Mouse (Mus musculus) ES-CJ7 (cell line): ENCODE measurements around the gene Dbp.
"Not testable (repeated sequence)": the region's sequence is repeated elsewhere in the genome, so short reads cannot be mapped to it uniquely, and the experiment has no call there.

Source experiments
- DNase-seq: peaks from one replicate; pipeline ENCODE4 v3.0.0; 2011; ENCODE audit warnings: low read depth, low spot score

Dbp gene

DNA sequence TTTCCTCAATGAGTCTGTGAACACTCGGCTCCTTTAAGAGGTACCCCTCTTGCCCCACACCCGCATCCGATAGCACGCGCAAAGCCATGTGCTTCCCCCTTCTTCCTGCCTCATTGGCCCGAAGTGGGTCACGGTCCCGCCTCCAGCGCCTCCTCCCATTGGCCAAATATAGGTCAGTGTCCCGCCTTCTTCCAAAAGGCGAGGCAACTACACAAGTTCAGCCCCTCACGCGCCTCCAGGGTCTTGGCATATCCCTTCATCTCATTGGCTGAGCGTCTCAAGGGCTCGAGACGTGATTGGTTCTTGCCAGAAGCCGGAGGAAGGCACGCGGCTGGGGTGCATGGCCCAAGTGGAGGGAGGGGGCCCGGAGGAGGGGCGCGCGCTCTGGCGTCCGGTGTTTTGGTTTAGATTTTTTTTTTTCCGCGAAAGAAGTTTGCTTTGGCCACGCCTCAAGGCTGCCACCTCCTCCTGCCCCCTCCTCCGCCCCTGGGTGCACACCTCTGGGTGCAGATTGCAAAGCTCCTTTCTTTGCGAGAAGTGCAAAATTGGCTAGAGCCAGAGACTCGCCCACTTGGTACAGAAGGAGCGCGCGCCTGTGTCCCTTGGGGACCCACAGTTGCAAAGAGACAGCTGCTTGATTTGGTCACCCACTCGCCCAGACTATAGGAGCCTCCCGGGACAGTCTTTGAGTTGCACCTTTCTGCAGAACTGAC lies at the start of gene Dbp:
TSS of gene Dbp (plus strand) at position 359 of the 713 bp plus-strand sequence.
- DNase-seq, result peak; percentile 99

DNA sequence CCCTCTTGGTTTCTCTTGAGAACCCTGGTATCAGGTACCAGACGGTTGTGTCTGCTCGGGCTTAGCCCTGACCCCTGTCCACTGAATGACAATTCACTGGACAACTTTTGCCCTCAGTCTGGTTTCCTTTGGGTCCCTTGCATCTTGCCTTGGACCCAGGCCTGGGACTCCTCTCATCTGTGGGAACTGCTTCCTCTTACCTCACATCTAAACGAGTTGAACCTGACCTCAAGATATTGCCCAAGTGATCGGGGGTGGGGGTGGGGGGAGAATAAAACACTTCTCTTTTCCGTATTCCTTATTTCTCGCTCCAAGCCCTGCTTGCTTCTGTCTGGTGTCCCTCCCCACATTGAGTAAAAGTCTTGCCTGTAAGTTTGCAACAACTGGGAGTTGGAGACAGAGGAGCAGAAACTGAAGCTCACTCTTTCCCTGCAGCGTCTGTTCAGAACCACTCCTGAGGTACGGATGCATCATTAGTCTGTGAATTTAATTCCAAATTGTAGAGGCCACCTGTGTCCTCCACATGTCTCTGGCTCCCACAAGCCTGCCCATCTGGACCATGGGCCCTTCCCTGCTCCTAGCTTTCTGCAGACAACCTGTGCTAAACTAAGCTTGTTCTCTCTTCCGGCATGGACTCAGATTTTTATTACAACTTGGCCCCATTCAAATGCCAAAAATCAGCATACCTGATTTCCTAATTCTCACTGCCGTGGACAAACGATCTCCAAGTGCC lies 44.0 kb upstream of the Dbp start:
- DNase-seq, result no peak

DNA sequence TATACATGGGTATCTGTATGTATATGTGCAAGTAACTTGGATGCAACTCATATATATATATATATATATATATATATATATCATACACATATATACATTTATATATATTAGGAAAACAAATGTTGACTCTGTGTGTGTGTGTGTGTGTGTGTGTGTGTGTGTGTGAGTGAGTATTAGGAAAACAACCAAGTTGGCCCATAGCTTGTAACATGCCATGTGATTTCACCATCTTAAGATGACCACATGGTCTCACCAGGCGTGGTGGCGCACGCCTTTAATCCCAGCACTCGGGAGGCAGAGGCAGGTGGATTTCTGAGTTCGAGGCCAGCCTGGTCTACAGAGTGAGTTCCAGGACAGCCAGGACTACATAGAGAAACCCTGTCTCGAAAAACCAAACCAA lies 43.2 kb upstream of the Dbp start:
- DNase-seq, result not testable (repeated sequence)

DNA sequence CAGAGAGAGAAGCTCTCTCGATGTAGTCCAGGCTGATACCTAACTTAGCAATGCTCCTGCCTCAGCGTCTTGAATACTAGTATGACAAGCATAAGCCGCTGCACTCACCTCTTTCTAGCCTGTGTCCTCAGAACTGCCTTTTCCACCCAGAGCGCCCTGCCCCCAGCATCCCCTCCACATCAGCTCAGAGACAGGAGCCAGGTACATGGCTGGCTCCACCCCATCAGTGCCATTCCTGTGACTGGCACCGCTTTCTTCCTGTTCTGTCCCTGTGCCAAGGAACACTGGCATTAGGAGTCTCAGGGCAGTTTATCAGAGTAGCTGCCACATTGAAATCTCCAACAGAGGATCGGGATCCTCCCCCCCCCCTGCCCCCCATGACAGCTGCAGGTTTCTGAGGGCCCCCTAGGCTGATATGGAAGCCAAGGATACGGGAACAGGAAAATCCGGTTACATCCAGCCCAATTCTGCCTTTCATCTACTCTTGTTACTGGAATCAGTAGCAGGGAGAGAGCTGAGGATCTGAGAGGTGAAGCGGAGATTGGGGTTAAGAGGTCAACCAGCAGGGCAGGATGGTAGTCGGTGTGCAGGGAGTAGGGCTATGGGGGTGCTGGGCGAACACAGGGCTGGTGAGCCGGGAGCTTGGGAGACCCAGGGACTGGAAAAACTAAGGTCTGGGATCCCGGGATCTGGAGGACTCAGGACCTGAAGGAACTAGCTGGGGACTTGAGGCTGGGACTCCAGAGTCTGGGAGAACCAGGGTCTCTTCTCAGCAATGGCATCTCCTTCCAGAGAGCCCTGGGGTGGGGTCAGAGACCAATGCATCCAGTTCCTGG lies 39.4 kb upstream of the Dbp start:
- no peak for DNase-seq

DNA sequence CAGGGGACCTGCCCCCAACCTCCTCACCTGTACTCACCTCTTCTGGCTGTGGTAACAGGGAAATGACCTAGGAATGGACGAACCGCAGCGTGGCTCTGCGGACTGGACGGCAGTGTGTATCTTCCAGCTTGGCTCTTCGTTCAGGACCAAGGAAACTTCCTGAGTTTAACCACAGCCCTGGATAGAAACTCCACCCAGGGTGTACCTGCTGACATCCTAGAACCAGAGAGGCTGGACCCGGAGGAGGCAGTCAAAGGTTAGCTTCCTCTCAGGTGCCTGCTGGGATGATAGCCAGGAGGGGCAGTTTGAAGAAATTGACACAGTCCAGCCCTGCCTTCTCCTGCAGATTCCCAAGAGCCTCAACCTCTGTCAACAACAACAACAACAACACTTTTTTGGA lies 38.7 kb upstream of the Dbp start, which contains the start of gene Fut2:
TSS of gene Fut2 (minus strand) at position 234 of the 400 bp plus-strand sequence.
- no peak for DNase-seq

DNA sequence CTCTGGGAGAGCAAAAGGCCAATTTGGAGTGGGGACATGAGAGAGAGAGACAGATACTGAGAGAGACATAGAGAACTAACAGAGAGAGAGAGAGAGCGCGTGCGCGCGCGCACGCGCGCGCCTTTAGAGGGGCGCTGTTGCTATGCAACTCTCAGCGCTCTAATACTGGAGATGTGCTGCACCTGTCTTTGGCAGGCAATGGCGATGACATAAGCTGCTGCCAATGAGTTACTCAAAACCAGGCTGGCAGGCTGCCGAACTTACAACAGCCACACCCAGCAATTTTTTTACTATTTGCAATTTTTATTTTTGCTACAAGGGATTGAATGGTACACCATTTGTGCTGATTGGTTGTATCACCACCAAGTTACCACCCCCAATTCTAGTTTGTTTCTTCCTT lies 37.1 kb upstream of the Dbp start:
- DNase-seq, result no peak

DNA sequence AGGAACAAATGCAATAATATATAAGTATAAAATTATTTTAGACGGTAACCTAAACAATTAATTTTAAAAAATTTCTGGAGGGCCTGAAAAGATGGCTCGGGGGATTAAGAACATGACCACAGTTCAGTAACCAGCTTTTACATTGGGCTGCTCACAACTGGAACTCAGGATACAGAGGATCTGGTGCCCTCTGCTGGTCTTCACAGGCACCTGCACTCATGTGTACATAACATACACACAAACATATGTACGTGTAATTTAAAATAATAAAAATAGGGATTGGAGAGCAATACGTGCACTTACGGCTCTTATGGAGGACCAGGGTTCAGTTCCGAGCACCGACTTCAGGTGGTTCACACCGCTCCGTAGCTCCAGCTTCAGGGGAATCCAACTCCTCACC lies 36.0 kb upstream of the Dbp start:
- peak; percentile 61 for DNase-seq

DNA sequence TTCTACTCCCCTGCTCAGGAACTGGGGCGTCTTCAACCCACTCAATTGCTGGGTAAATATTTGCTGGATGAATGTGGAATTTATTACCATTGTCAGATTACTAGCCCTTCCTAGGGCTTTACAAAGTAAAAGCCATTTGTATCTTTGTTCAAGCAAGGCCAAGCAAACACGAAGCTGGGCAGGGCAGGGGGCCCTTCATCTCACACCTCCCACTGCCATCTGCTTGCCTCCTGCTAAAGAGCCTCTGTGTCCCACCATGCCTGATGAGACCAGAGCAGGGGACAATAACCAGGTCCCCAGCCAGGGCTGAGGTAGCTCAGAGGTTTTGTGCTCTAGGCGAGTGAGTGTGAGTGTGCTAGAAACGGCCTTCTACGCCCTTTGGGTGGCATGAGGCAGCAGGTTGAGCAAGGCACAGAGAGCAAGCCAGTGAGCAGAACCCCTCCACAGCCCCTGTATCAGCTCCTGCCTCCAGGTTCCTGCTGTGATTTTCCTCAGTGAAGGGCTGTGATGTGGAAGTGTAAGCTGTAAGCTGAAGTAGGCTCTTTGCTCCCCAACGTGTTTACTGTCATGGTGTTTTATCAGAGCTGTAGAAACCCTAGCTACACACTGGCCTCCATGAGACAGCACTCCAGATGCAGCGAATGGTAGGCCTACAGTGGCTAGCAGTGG lies 27.1 kb upstream of the Dbp start:
- no peak for DNase-seq

DNA sequence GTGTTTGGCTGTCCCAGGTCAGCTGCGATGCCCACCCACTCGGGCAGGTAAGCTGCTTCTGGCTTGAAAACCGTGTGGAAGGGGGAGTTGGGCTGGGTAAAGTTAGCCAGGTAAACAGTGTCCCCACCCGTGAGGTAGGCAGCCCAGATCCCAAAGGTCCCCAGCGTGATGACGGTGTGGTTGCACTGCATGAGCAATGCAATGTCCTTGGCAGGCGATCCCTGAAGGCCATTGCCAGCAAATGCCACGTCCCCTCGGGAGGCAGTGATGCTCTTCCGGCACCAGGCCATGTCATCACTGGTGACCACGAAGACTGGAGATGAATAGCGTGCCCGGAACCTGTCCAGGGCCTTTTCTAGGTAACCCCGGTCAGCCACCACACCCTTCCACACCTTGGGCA lies 26.4 kb upstream of the Dbp start:
- no peak for DNase-seq

DNA sequence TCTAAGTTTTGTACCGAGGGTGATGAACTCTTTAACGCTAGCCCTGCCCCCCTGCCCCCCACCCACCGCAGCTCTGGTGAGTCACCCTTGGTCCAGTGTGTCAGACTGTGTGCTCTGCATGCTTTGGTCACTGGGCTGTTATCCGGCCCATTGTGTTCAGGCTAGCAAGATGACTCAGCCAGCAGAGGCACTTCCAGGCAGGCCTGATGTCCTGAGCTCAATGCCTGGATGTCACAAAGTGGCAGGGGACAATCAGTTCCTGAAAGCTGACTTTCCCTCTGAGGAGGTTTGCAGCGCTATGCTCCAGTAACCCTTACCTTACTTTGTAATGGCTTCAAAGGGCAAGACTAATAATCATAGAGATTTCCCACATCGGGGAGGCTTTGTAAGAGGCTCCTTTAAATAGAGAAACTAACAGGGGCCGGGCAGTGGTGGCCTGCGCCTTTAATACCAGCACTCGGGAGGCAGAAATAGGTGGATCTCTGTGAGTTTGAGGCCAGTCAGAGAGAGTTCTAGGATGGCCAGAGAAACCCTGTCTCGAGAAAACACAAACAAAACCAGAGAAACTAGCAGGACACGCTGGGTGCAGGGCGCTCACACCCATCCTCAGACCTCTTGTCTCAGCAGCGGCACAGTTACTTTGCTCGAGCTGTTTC lies 24.8 kb upstream of the Dbp start:
- no peak for DNase-seq

DNA sequence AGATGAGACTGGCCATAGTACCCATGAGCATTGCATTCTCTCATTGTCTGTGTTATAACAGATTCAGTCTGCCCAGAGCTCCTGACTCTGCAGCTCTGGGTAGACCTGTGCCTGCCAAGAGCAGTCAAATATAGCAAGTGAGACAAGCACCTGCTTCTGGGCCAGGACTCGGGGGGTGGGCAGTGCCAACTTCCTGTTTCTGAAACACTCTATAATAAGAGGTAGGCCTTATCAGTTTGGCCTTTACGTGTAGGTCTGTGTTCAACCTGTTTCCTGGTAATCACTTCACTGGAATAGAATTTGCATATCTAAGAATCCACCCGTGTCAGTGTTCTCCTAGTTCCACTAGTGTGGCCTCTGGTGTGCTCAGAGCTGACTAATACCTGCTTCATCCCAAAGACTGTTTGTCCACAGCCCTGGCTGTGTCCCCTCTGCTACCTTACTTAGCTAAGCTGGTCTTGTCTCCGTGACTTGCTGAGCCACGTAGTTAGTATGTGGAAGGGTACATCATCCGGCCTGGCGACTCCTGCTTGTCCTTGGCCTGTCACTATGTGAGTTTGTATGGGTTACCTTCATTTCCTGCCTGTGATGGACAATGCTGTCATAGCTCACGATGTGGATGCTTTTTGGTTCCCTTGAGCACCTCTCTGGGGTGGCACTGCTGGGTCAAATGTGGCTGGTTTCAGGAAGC lies 23.7 kb upstream of the Dbp start:
- no peak for DNase-seq

DNA sequence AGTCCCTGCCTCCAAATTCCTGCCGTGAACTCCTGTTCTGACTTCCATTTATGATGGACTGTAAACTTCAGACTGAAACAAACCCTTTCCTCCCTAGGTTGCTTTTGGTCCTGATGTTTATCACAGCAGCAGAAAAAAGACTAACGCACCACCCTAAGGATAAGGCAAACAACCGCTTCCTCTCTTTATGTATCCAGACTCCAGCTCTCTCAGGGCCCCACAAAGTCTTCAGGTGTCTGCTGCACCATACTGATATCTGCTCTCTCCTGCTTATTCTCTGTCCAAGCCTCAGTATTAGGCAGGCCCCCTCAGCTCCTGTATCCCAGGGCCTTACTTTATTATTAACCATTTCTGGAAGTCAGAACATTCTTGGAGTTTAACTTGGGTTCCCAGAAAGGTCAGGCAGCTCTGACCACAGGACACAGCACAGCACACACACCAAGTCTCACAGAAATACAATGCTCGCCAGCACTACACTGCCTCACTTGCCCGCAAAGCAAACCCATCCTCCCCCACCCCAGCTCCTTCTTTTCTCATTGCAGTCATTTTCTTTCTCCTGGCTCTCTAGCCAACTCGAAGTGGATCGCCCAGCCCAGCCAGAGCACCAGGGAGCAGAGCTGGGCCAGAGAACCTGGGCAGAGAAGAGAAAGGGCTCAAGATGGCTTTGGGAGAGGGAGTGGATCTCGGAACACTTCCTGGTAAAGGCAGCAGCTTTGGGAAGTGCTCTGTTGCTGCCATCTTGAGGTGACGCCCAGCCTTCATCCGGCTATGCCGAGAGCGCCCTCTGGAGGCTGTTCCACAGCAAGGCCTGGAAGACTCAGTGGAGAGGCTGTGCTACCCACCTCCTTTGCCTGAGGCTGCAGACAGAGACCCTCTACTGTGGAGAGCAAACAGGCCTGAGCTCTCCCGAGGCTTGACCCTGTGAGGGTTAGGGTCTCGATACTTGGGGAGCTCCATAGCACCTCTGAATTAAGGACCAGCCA lies 22.5 kb upstream of the Dbp start:
- DNase-seq, result peak; percentile 92

DNA sequence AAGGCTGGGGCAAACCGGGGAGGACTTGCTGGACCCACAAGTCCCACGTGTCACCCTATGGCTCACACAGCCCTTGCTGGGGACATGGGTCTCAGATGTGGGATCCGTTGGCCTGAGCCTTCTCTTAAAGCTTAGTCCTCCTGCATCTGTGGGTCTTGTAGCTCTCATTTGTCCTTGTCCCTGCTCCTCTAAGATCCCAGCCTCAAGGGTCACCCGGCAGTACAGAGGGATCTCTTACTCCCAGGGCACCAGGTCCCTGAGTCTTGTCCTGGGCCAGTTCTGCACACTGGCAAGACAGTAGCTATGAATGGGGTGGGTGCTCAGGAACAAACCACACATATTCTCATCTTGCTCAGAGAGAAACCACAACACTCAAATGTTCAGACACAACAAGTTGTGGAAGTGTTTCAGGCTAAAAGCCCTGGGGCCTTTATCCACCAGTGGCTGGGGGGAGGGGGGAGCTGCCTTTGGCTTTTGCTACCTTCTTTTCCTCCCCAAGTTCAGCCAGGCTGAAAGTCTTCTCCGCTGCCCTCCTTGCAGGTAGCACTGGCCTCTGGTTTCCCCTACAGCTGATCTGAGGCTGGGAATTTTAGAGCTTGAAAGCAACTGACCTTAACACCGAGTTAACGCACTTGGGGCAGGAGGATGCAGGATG lies 21.4 kb upstream of the Dbp start, which contains the start of gene Ntn5:
TSS of gene Ntn5 (plus strand) at position 627 of the 655 bp plus-strand sequence.
- DNase-seq, result no peak

DNA sequence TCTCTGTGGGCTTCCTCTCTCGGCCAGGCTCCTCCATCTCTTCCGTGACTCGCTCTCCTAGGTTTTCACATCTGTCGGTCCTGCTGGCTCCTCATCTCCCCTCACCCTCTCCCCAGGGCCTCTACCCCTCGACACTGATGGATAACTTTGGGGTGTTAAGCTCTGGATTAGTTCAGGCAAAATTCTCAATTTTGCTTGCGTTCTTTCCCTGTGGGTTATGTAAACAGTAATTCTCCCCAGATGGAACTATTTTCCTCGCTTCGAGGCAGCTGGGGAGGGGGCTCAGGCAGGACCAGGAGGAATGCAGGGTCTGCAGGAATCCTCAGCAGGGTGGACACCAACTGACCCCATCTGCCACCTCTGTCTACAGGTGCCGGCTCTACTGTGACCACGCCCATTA lies 19.1 kb upstream of the Dbp start:
- DNase-seq, result no peak

DNA sequence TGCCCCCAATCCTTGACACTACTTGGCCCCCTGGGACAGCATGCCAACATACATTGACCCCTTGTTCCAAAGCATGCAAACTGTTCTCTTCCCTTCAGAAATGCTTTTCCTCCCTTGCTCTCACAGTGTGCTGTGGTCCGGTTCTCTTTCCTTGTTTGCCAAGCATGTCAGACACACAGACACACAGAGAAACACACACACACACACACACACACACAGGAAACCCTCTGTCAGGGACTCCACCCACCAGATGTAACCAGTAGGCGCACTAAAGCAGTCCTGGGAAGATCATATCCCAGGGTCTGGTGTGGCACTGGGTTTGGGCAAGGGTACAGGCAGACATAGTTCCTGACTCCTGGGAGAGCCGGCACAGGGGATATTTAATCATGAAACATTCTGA lies 18.0 kb upstream of the Dbp start:
- DNase-seq, result no peak

DNA sequence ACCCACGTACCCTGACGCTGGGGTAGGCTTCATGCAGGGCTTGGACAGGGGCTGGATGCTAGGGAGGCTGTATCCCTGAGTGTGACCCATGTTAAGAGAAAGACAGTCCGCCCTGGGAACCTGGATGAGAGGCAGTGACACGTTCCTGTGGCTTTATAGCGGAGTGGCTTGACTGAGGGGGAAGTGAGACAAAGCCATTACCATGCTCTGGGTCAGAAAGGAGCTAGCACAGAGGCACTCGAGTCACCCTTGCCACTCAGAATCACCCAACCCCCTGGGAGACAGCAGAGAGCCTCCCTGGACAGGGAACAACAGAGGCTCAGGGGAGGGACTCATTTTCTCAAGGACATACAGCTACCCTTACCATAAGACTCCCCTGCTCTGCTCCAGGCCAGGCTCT lies 15.8 kb upstream of the Dbp start:
- DNase-seq, result no peak

DNA sequence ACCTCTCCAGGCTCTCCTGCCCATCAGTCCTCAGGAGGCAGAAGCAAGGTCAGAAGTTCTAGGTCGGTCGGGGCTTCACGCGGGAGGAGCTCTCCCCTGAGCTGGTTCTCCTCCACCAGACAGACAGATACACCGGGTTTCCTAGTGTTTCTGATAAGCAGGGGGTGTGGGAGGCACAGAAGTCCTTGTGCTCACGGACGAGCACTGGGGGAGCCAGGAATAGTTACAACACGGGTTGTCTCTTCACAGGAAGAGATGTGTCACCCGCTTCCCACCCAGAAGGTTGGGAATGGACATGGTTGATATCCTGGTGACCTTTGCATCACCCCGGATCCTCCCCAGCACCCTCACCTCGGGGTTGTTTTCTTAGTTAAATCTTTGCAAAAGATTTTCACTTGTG lies 15.1 kb upstream of the Dbp start:
- no peak for DNase-seq

DNA sequence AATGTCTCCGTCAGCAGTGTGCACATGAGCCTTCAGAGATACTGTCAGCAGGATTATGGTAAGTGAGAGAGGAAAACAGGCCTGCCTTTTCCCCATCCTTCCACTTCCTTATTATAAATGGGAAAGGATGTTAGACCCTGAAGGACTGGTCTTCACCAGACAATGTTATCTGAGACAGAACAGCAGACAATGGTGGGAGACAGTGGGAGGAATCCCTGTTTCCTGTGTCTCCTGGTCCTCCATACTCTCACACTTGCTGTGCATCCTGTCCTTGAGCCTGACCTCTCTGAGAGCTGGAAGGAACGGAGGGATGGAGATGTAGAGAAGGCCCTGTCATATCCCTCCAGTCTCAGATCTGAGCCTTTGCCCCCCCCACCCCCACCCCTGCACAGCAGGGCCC lies 12.5 kb upstream of the Dbp start:
- no peak for DNase-seq
